Mouse (Mus musculus) kidney, postnatal 0 days (tissue): ENCODE data around the gene Pagr1b. TPM values are rescaled to one million over a fixed set of nuclear protein-coding genes. Genes with fewer than 3 reads are reported as not detected.

ENCODE experiments used
- ATAC-seq: fragments of 200-750 bp; cut with Nextera tagmentation; replicated peaks from 2 replicates; pipeline ENCODE4 v1.8.0; 2017; ENCODE audit warnings: low read depth, moderate number of reproducible peaks, moderate TSS enrichment, moderate library complexity; ENCODE audit not compliant: low FRiP score
- DNase-seq: peaks from one replicate; pipeline ENCODE4 v3.0.0-alpha.2; 2016; ENCODE audit warnings: low spot score
- H3K27ac ChIP-seq: fragments of 300-500 bp; sonication (generic); 2 replicates; pipeline ENCODE4 v1.5.1; 2014; ENCODE audit warnings: mild to moderate bottlenecking
- H3K27me3 ChIP-seq: fragments of 300-500 bp; sonication (generic); 2 replicates; pipeline ENCODE4 v1.6.1; 2014; ENCODE audit warnings: low read length, mixed read lengths; ENCODE audit not compliant: insufficient read depth
- H3K36me3 ChIP-seq: fragments of 300-500 bp; sonication (generic); 2 replicates; pipeline ENCODE4 v1.6.1; 2014; ENCODE audit warnings: low read length, mixed read lengths; ENCODE audit not compliant: insufficient read depth
- H3K4me1 ChIP-seq: fragments of 300-500 bp; sonication (generic); replicated peaks from 2 replicates; pipeline ENCODE4 v1.6.1; 2014; ENCODE audit warnings: antibody characterized with exemption, low read length, mixed read lengths; ENCODE audit not compliant: insufficient read depth
- H3K4me2 ChIP-seq: fragments of 300-500 bp; sonication (generic); 2 replicates; pipeline ENCODE4 v1.6.1; 2014; ENCODE audit warnings: mild to moderate bottlenecking, low read length, moderate library complexity, mixed read lengths
- H3K4me3 ChIP-seq: fragments of 300-500 bp; sonication (generic); replicated peaks from 2 replicates; pipeline ENCODE4 v1.5.1; 2014; ENCODE audit warnings: low read depth, low read length
- H3K9ac ChIP-seq: fragments of 300-500 bp; sonication (generic); 2 replicates; pipeline ENCODE4 v1.6.1; 2014; ENCODE audit warnings: low read depth, low read length
- H3K9me3 ChIP-seq: fragments of 300-500 bp; sonication (generic); replicated peaks from 2 replicates; pipeline ENCODE4 v1.6.1; 2016; ENCODE audit warnings: low read length, inconsistent platforms, mixed read lengths
- CTCF ChIP-seq: IDR thresholded peaks from 2 replicates; pipeline ENCODE4 v1.5.1; 2016; ENCODE audit warnings: antibody characterized with exemption, low read depth, mild to moderate bottlenecking, moderate library complexity
- WGBS: fragments of 180-500 bp; shearing (Covaris S2); extraction: QIAGEN DNeasy Blood & Tissue Kit; methylation state at CpG from one replicate; pipeline ENCODE4 v1.1.7; 2014; 5-methylcytosine and 5-hydroxymethylcytosine counted together
- polyA plus RNA-seq: library from polyadenylated mRNA; unstranded; fragments of >200 nt; fragmentation: Nextera tagmentation; extraction: Ambion mirVana; gene quantifications from 2 replicates; pipeline ENCODE4 v1.2.1, GENCODE M21; 2015

Gene Pagr1b
- polyA plus RNA-seq, 1 experiment from 2014 or later: 0.21 TPM

GRCm38 (mm10) chr7:126965568-126965967 lies 50.7 kb downstream of the Pagr1b start:
- H3K9me3 ChIP-seq: no peaks in the 10 kb centered on the region
- no peak overlapping the region for H3K9ac ChIP-seq
- no peak overlapping the region for H3K27ac ChIP-seq
- no peak overlapping the region for H3K4me3 ChIP-seq
- WGBS: 60% methylated on average over 3 of the region's 3 CpGs
- DNase-seq (no peak), ATAC-seq (no peak)
- H3K4me1 ChIP-seq: no peaks in the 10 kb centered on the region
- no peak for TF ChIP-seq CTCF
- H3K36me3 ChIP-seq: no peaks in the 10 kb centered on the region
- H3K4me2 ChIP-seq: no peak overlapping the region
- no peaks in the 10 kb centered on the region for H3K27me3 ChIP-seq

- Histone ChIP-seq H3K4me3 (no peak overlapping the region), H3K27me3 (no peaks in the 10 kb centered on the region), H3K36me3 (no peaks in the 10 kb centered on the region), H3K4me2 (no peak overlapping the region), H3K27ac (no peak overlapping the region), H3K4me1 (no peaks in the 10 kb centered on the region), H3K9me3 (no peaks in the 10 kb centered on the region), H3K9ac (no peak overlapping the region)
- WGBS: 25% methylated on average over 19 of the region's 19 CpGs
- DNase-seq (peak; percentile 57), ATAC-seq (no peak)
- TF ChIP-seq CTCF: peak; percentile 77
Measured at GRCm38 (mm10) chr7:126963548-126964286, 52.6 kb downstream of the Pagr1b start.

DNA sequence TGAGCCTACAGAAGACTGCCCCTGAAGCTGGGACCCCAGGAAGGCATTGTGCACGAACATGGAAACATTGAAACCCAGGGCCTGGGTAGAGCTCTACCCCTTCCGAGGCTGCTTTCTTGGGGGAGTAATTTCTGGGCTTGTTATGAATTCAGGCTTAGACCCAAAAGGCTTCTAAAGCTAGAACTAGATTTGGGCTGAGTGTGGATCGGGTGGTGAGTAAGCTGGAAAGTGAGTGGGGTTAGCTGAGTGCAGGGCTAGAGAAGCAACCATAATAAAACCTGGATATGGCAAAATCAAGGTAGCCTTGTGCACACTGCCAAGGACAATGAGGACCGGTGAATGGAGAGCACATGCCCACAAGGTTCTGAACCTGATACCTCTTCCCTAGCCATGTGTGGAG lies 54.3 kb downstream of the Pagr1b start:
- H3K4me1 ChIP-seq: no peaks in the 10 kb centered on the region
- H3K27me3 ChIP-seq: no peaks in the 10 kb centered on the region
- TF ChIP-seq CTCF: no peak
- H3K9ac ChIP-seq: no peak overlapping the region
- 83% methylated on average over 4 of the region's 4 CpGs for WGBS
- ATAC-seq: no peak
- H3K36me3 ChIP-seq: no peaks in the 10 kb centered on the region
- no peaks in the 10 kb centered on the region for H3K9me3 ChIP-seq
- no peak for DNase-seq
- H3K4me3 ChIP-seq: no peak overlapping the region
- H3K27ac ChIP-seq: no peak overlapping the region
- H3K4me2 ChIP-seq: no peak overlapping the region

GRCm38 (mm10) chr7:126961095-126961494 lies 55.2 kb downstream of the Pagr1b start:
- H3K4me2 ChIP-seq: no peak overlapping the region
- no peaks in the 10 kb centered on the region for H3K4me1 ChIP-seq
- H3K9ac ChIP-seq: no peak overlapping the region
- H3K27me3 ChIP-seq: no peaks in the 10 kb centered on the region
- 85% methylated on average over 5 of the region's 5 CpGs for WGBS
- H3K4me3 ChIP-seq: no peak overlapping the region
- no peak overlapping the region for H3K27ac ChIP-seq
- DNase-seq: no peak
- no peak for TF ChIP-seq CTCF
- no peaks in the 10 kb centered on the region for H3K36me3 ChIP-seq
- ATAC-seq: no peak
- H3K9me3 ChIP-seq: no peaks in the 10 kb centered on the region

- Histone ChIP-seq H3K9me3 (no peaks in the 10 kb centered on the region), H3K27me3 (no peaks in the 10 kb centered on the region), H3K4me1 (no peaks in the 10 kb centered on the region), H3K27ac (no peak overlapping the region), H3K9ac (no peak overlapping the region), H3K4me3 (no peak overlapping the region), H3K4me2 (no peak overlapping the region), H3K36me3 (no peaks in the 10 kb centered on the region)
- DNase-seq: no peak
- ATAC-seq: no peak
- no peak for TF ChIP-seq CTCF
- 54% methylated on average over 9 of the region's 9 CpGs for WGBS
Measured at GRCm38 (mm10) chr7:126959780-126960179, 56.5 kb downstream of the Pagr1b start.

- no peak for TF ChIP-seq CTCF
- ATAC-seq (no peak), DNase-seq (no peak)
- Histone ChIP-seq H3K36me3 (no peaks in the 10 kb centered on the region), H3K9me3 (no peaks in the 10 kb centered on the region), H3K4me2 (no peak overlapping the region), H3K4me3 (no peak overlapping the region), H3K27ac (no peak overlapping the region), H3K9ac (no peak overlapping the region), H3K27me3 (peaks cover 9% of the 10 kb centered on the region), H3K4me1 (peaks cover 2% of the 10 kb centered on the region; the same call in 1 of the 2 replicates)
- 51% methylated on average over 3 of the region's 3 CpGs for WGBS
Measured at GRCm38 (mm10) chr7:126955125-126955524, 61.2 kb downstream of the Pagr1b start.

- WGBS: 0% methylated on average over 8 of the region's 8 CpGs
- no peak; the same call in 1 of the 2 replicates for ATAC-seq
- no peak overlapping the region for H3K4me2 ChIP-seq
- H3K4me1 ChIP-seq: peaks cover 10% of the 10 kb centered on the region; the same call in 1 of the 2 replicates
- TF ChIP-seq CTCF: no peak
- H3K9ac ChIP-seq: no peak overlapping the region
- H3K4me3 ChIP-seq: no peak overlapping the region
- H3K36me3 ChIP-seq: no peaks in the 10 kb centered on the region
- no peak for DNase-seq
- no peaks in the 10 kb centered on the region for H3K9me3 ChIP-seq
- H3K27ac ChIP-seq: no peak overlapping the region
- H3K27me3 ChIP-seq: peaks cover 12% of the 10 kb centered on the region
Measured at GRCm38 (mm10) chr7:126952646-126953045, 63.6 kb downstream of the Pagr1b start.
